ENCODE assay signal across 8 mouse cellular contexts in genomic region chr5:99479263-99480077, GRCm38 (mm10).
DNase-seq lines count a peak whose midpoint lies in the region; ATAC-seq and TF ChIP-seq lines count a peak whose summit lies in the region.

No protein-coding gene starts in this region.

- H3K9ac ChIP-seq in forebrain, embryonic 14.5 days (ENCODE audit: low read length) = peak overlapping the region; percentile 42; the same call in 1 of the 2 replicates
- peak overlapping the region; percentile 9 for H3K9ac ChIP-seq in hindbrain, embryonic 12.5 days

- peak overlapping the region; percentile 18 for H3K4me2 ChIP-seq in forebrain, embryonic 14.5 days (ENCODE audit: low read length)
- peak overlapping the region; percentile 44 for H3K4me2 ChIP-seq in hindbrain, embryonic 12.5 days (replicated peaks)

- no peaks in the 10 kb centered on the region for H3K27me3 ChIP-seq in cerebellum, adult 2 months (ENCODE audit: control insufficient read depth, insufficient read depth, low read length)
- H3K27me3 ChIP-seq in forebrain, embryonic 14.5 days (replicated peaks; ENCODE audit: control insufficient read depth, insufficient read depth, low read length) = 0 out of 2 replicates have a peak, but pooled peaks cover 2% of the 10 kb centered on the region
- peaks cover 14% of the 10 kb centered on the region for H3K27me3 ChIP-seq in hindbrain, embryonic 12.5 days

- peaks cover 16% of the 10 kb centered on the region; the same call in 1 of the 2 replicates for H3K4me1 ChIP-seq in cerebellum, adult 2 months (ENCODE audit: control insufficient read depth, insufficient read depth, low read length)
- H3K4me1 ChIP-seq in forebrain, embryonic 14.5 days (ENCODE audit: control insufficient read depth, insufficient read depth, low read length) = peaks cover 36% of the 10 kb centered on the region
- peaks cover 24% of the 10 kb centered on the region for H3K4me1 ChIP-seq in hindbrain, embryonic 12.5 days

- TF ChIP-seq CTCF in cerebellum, adult 2 months (IDR thresholded peaks at IDR 0.05; ENCODE audit: borderline replicate concordance, insufficient read depth, low read depth, low read length) = no peak

- H3K4me3 ChIP-seq in cerebellum, adult 2 months (replicated peaks; ENCODE audit: insufficient read depth, low read depth, low read length) = no peak overlapping the region
- H3K4me3 ChIP-seq in forebrain, embryonic 14.5 days (ENCODE audit: low read depth, low read length) = no peak overlapping the region
- H3K4me3 ChIP-seq in hindbrain, embryonic 12.5 days = 0 out of 2 replicates have a peak overlapping the region, but pooled peaks have one; percentile 2

- no peaks in the 10 kb centered on the region for H3K36me3 ChIP-seq in forebrain, embryonic 14.5 days (ENCODE audit: control insufficient read depth, insufficient read depth, low read length)
- H3K36me3 ChIP-seq in hindbrain, embryonic 12.5 days = no peaks in the 10 kb centered on the region

- WGBS in cerebellum, adult 2 months = 6% methylated on average over 20 of the region's 20 CpGs
- WGBS in forebrain, embryonic 14.5 days = 2% methylated on average over 20 of the region's 20 CpGs
- WGBS in hindbrain, embryonic 12.5 days = under 1% methylated on average over 20 of the region's 20 CpGs

- intact Hi-C loops in left cerebral cortex, postnatal 25 days (cut with DNase I) = no loop called here

- no peaks in the 10 kb centered on the region for H3K9me3 ChIP-seq in forebrain, embryonic 14.5 days (replicated peaks; ENCODE audit: control insufficient read depth, low read length)
- H3K9me3 ChIP-seq in hindbrain, embryonic 12.5 days (replicated peaks) = no peaks in the 10 kb centered on the region

- ATAC-seq in forebrain, embryonic 14.5 days = peak; percentile 96
- ATAC-seq in hindbrain, embryonic 12.5 days (ENCODE audit: low FRiP score) = peak; percentile 88
- ATAC-seq in megakaryocyte, adult 5-6 weeks (ENCODE audit: poor library complexity, severe bottlenecking) = peak; percentile 52
- ATAC-seq in activated CD4-positive, CD25-positive, alpha-beta regulatory T cell, adult 4 months = no peak

- peak; percentile 18 for DNase-seq in adrenal gland, adult 8-10 months
- DNase-seq in cerebellum, adult 2 months = peak; percentile 57 to 67
- DNase-seq in forebrain, embryonic 14.5 days (ENCODE audit: low spot score) = peak; percentile 95
- DNase-seq in left cerebral cortex, postnatal 25 days (ENCODE audit: low spot score in 2 of 2) = peak; percentile 31 to 47
- peak; percentile 78 to 80 for DNase-seq in right cerebral cortex, postnatal 10 days (ENCODE audit: low spot score in 2 of 2)

- no peak for TF ChIP-seq POLR2A in cerebellum, adult 2 months (IDR thresholded peaks at IDR 0.05; ENCODE audit: borderline replicate concordance, insufficient read depth, low read length)

- no peak overlapping the region for H3K27ac ChIP-seq in cerebellum, adult 2 months (ENCODE audit: insufficient read depth, low read length)
- peak overlapping the region; percentile 86 for H3K27ac ChIP-seq in forebrain, embryonic 14.5 days (ENCODE audit: low read depth, low read length)
- peak overlapping the region; percentile 77 for H3K27ac ChIP-seq in hindbrain, embryonic 12.5 days

Comparison
In these comparisons a context has a peak if more than half of its experiments do, and no peak if none do; other contexts are left out.
1. DNase-seq: peak in every context shown above with its lines; median percentile 95 in forebrain, embryonic 14.5 days; 79 in right cerebral cortex, postnatal 10 days; 62 in cerebellum, adult 2 months; 39 in left cerebral cortex, postnatal 25 days; 18 in adrenal gland, adult 8-10 months.